Mouse (Mus musculus) midbrain, embryonic 10.5 days (tissue): Measurements from ENCODE around the gene Rnf111. TPM values are rescaled to one million over a fixed set of nuclear protein-coding genes. Genes with fewer than 3 reads are reported as not detected.
A peak's percentile ranks its signal among the peaks of the same experiment; 100 is the strongest.

ENCODE experiments used
- DNase-seq: peaks from one replicate; pipeline ENCODE4 v3.0.0-alpha.2; 2017; ENCODE audit warnings: low spot score
- H3K27ac ChIP-seq: fragments of 300-500 bp; sonication (generic); replicated peaks from 2 replicates; pipeline ENCODE4 v1.5.1; 2016; ENCODE audit warnings: mild to moderate bottlenecking
- H3K27me3 ChIP-seq: fragments of 300-500 bp; sonication (generic); 2 replicates; pipeline ENCODE4 v1.6.1; 2016; ENCODE audit warnings: low read depth, mild to moderate bottlenecking; ENCODE audit not compliant: poor library complexity, severe bottlenecking
- H3K36me3 ChIP-seq: fragments of 300-500 bp; sonication (generic); 2 replicates; pipeline ENCODE4 v1.6.1; 2016; ENCODE audit warnings: mild to moderate bottlenecking, moderate library complexity
- H3K4me1 ChIP-seq: fragments of 300-500 bp; sonication (generic); 2 replicates; pipeline ENCODE4 v1.6.1; 2016
- H3K4me3 ChIP-seq: fragments of 300-500 bp; sonication (generic); 2 replicates; pipeline ENCODE4 v1.5.1; 2016; ENCODE audit warnings: mild to moderate bottlenecking, moderate library complexity
- H3K9me3 ChIP-seq: fragments of 300-500 bp; sonication (generic); replicated peaks from 2 replicates; pipeline ENCODE4 v1.6.1; 2016; ENCODE audit warnings: mild to moderate bottlenecking
- WGBS: fragments of 180-500 bp; shearing (Covaris S2); methylation state at CpG from one replicate; pipeline ENCODE4 v1.1.7; 2016; 5-methylcytosine and 5-hydroxymethylcytosine counted together
- polyA plus RNA-seq: library from polyadenylated mRNA; unstranded; fragments of >200 nt; fragmentation: Nextera tagmentation; extraction: Ambion mirVana; gene quantifications from 2 replicates; pipeline ENCODE4 v1.2.1, GENCODE M21; 2016

Gene Rnf111
- polyA plus RNA-seq, 1 experiment from 2014 or later, result 33.2 TPM

DNA sequence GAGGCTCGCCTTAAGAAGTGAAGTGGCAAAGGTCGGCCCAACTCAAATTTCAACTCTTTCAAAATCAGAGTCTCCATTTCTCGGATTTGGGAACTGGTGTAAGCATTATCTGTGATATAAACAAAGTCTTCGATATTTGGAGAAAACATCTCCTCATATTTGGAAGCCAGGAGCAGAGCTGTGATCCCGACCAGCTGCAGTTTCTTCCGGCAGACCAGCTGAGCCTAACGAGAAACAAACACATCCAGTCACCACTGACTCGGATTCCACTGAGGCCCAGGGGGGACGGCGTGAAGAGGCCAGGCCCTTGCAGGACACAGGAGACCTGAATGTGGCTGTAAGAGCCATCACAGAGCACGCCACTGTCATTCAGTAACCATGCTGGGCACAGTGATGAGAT lies 92.9 kb downstream of the Rnf111 start:
- H3K36me3 ChIP-seq, result peaks cover 92% of the 10 kb centered on the region
- 83% methylated on average over 11 of the region's 11 CpGs for WGBS

DNA sequence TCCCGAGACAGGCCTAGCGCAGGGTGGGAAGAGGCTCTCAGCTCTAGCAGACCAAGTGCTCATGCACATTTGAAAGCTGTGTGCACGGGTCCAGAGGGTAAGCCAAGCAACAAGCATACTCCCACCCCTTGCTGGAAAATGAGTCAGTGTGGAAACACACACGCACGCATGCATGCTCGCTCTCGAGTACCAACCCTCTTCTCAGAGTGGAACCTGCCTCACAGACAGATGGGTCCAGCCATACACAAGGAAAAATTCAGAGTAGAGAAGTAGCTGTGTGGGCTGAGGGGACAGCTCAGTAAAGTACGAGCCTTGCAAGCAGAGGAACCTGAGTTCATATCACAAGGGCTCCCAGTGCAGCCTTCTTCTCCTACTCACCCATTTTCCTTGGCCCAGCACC lies 93.8 kb downstream of the Rnf111 start:
- no peak for DNase-seq
- 97% methylated on average over 8 of the region's 8 CpGs for WGBS
- H3K36me3 ChIP-seq, result peaks cover 85% of the 10 kb centered on the region

More for the DNA sequence above, 92.9 kb downstream of the Rnf111 start:
- no peaks in the 10 kb centered on the region for H3K27me3 ChIP-seq
- H3K4me3 ChIP-seq, result no peak overlapping the region
- no peaks in the 10 kb centered on the region for H3K4me1 ChIP-seq
- no peaks in the 10 kb centered on the region for H3K9me3 ChIP-seq
- DNase-seq, result no peak
- H3K27ac ChIP-seq, result no peak overlapping the region

DNA sequence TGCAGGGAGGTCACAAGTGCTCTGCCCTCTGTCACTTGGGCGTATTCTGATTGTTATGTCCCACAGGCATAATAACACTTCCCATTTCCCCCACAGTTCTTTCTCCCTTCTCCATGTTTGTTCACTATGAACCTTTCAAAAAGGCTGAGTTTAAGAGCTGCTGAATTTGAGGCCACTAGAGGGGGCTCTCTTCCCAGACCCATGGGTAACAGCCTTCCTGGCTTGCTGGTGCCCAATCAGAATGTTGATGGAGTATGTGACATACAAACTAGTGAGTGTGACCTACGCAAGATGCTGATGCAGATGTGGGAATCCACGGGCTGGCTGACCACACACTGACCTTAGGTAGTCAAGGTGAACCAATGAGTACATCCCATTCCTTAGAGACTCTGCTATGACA lies 94.7 kb downstream of the Rnf111 start:
- H3K36me3 ChIP-seq, result peaks cover 77% of the 10 kb centered on the region
- no peaks in the 10 kb centered on the region for H3K4me1 ChIP-seq
- 92% methylated on average over 3 of the region's 3 CpGs for WGBS
- H3K27me3 ChIP-seq, result no peaks in the 10 kb centered on the region
- no peak overlapping the region for H3K27ac ChIP-seq
- H3K9me3 ChIP-seq, result no peaks in the 10 kb centered on the region
- H3K4me3 ChIP-seq, result no peak overlapping the region
- no peak for DNase-seq

More for the DNA sequence above, 93.8 kb downstream of the Rnf111 start:
- no peaks in the 10 kb centered on the region for H3K9me3 ChIP-seq
- H3K27me3 ChIP-seq, result no peaks in the 10 kb centered on the region
- no peaks in the 10 kb centered on the region for H3K4me1 ChIP-seq
- H3K4me3 ChIP-seq, result no peak overlapping the region
- H3K27ac ChIP-seq, result no peak overlapping the region

DNA sequence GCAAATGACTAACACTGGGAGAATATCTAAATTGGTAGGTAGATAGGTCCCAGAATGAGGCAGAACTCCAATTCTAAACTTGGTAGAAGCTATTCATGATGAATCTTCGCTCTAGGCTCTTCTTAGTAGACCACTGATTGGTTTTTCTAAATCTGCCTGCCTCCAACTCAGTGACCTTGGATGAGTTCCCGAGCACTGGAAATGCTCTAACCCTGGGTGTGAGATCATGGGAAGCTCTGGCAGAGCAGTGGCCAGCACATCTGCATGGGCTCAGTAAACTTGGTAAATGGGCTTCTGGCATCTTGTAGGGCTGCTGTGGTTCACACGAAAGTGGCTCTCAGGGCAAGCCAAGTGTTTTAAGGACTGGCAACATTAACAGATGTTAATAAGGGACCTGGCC lies 96.9 kb downstream of the Rnf111 start:
- no peaks in the 10 kb centered on the region for H3K9me3 ChIP-seq
- no peaks in the 10 kb centered on the region for H3K27me3 ChIP-seq
- no peak overlapping the region for H3K27ac ChIP-seq
- no peak for DNase-seq
- no peak overlapping the region for H3K4me3 ChIP-seq
- WGBS, result 92% methylated on average over 3 of the region's 3 CpGs
- H3K36me3 ChIP-seq, result peaks cover 55% of the 10 kb centered on the region
- no peaks in the 10 kb centered on the region for H3K4me1 ChIP-seq

GRCm38 (mm10) chr9:70401937-70402539 lies 101.5 kb downstream of the Rnf111 start:
- no peak overlapping the region for H3K4me3 ChIP-seq
- H3K27me3 ChIP-seq, result no peaks in the 10 kb centered on the region
- H3K27ac ChIP-seq, result no peak overlapping the region
- H3K4me1 ChIP-seq, result no peaks in the 10 kb centered on the region
- no peaks in the 10 kb centered on the region for H3K9me3 ChIP-seq
- WGBS, result 94% methylated on average over 8 of the region's 8 CpGs
- DNase-seq, result no peak
- peaks cover 16% of the 10 kb centered on the region for H3K36me3 ChIP-seq

GRCm38 (mm10) chr9:70396083-70396482 lies 107.4 kb downstream of the Rnf111 start:
- no peaks in the 10 kb centered on the region for H3K9me3 ChIP-seq
- DNase-seq, result no peak

DNA sequence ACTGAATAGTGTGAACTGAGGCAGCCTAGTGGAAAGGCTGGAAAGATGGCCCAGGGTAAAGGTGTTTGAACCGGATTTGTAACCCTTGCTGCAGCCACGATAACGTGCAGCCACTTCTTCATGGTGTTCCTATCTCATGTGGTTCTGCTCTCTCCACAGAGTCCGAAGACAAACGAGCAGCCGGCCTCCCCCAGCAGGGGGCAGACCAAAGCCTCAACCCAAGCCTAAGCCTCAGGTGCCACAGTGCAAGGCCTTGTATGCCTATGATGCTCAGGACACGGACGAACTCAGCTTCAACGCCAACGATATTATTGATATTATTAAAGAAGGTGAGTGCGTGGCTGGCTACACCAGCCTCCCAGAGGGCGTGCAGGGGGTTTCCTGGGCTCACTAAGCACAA lies 107.9 kb downstream of the Rnf111 start:
- Histone ChIP-seq H3K4me1 (no peaks in the 10 kb centered on the region), H3K27me3 (no peaks in the 10 kb centered on the region), H3K27ac (no peak overlapping the region), H3K36me3 (peaks cover 19% of the 10 kb centered on the region), H3K4me3 (no peak overlapping the region), H3K9me3 (no peaks in the 10 kb centered on the region)
- no peak for DNase-seq
- 84% methylated on average over 12 of the region's 12 CpGs for WGBS

More at GRCm38 (mm10) chr9:70396083-70396482, 107.4 kb downstream of the Rnf111 start:
- no peaks in the 10 kb centered on the region for H3K27me3 ChIP-seq
- no peak overlapping the region for H3K4me3 ChIP-seq
- peaks cover 19% of the 10 kb centered on the region for H3K36me3 ChIP-seq
- 98% methylated on average over 2 of the region's 2 CpGs for WGBS
- H3K4me1 ChIP-seq, result no peaks in the 10 kb centered on the region
- no peak overlapping the region for H3K27ac ChIP-seq

- no peak overlapping the region for H3K4me3 ChIP-seq
- no peaks in the 10 kb centered on the region for H3K27me3 ChIP-seq
- H3K36me3 ChIP-seq, result peaks cover 12% of the 10 kb centered on the region
- H3K4me1 ChIP-seq, result no peaks in the 10 kb centered on the region
- H3K9me3 ChIP-seq, result no peaks in the 10 kb centered on the region
- 37% methylated on average over 6 of the region's 6 CpGs for WGBS
- peak; percentile 19 for DNase-seq
- no peak overlapping the region for H3K27ac ChIP-seq
These were observed 111.0 kb downstream of the Rnf111 start for GRCm38 (mm10) chr9:70392563-70392907.

- WGBS, result 83% methylated on average over 12 of the region's 12 CpGs
- H3K4me1 ChIP-seq, result no peaks in the 10 kb centered on the region
- no peak for DNase-seq
- H3K9me3 ChIP-seq, result no peaks in the 10 kb centered on the region
- peaks cover 12% of the 10 kb centered on the region for H3K36me3 ChIP-seq
- no peak overlapping the region for H3K27ac ChIP-seq
- no peaks in the 10 kb centered on the region for H3K27me3 ChIP-seq
- no peak overlapping the region for H3K4me3 ChIP-seq
These were observed 111.6 kb downstream of the Rnf111 start for GRCm38 (mm10) chr9:70391660-70392562.

GRCm38 (mm10) chr9:70391042-70391441 lies 112.5 kb downstream of the Rnf111 start:
- peaks cover 5% of the 10 kb centered on the region for H3K36me3 ChIP-seq
- H3K27me3 ChIP-seq, result no peaks in the 10 kb centered on the region
- no peaks in the 10 kb centered on the region for H3K4me1 ChIP-seq
- H3K4me3 ChIP-seq, result no peak overlapping the region
- WGBS, result 86% methylated on average over 5 of the region's 5 CpGs
- H3K27ac ChIP-seq, result no peak overlapping the region
- DNase-seq, result no peak
- H3K9me3 ChIP-seq, result no peaks in the 10 kb centered on the region

DNA sequence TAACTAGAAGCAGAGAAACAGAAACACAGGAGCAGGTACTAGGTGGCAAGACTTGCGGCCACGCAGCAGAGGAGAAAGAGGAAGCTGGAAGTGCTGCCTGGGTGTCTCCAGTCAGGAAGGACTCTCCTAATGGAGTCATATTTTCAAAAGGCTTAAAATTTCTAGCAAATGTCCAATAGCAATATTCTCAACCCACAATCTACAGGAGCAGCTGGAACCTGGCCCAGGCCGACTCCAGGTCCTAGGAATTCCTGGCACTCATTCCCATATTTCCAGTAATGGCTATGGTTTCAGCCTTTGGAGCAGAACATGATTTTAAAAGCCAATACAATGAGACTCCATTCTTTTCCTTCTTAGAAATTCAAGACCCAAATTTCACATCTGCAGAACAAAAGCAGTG lies 114.0 kb downstream of the Rnf111 start:
- no peaks in the 10 kb centered on the region for H3K27me3 ChIP-seq
- WGBS, result 89% methylated on average over 3 of the region's 3 CpGs
- H3K9me3 ChIP-seq, result no peaks in the 10 kb centered on the region
- no peaks in the 10 kb centered on the region for H3K4me1 ChIP-seq
- H3K27ac ChIP-seq, result no peak overlapping the region
- peaks cover 3% of the 10 kb centered on the region for H3K36me3 ChIP-seq
- DNase-seq, result no peak
- H3K4me3 ChIP-seq, result no peak overlapping the region

- H3K4me1 ChIP-seq, result no peaks in the 10 kb centered on the region
- WGBS, result 96% methylated on average over 4 of the region's 4 CpGs
- no peak overlapping the region for H3K27ac ChIP-seq
- no peak overlapping the region for H3K4me3 ChIP-seq
- H3K36me3 ChIP-seq, result peaks cover 13% of the 10 kb centered on the region
- no peaks in the 10 kb centered on the region for H3K9me3 ChIP-seq
- no peaks in the 10 kb centered on the region for H3K27me3 ChIP-seq
- DNase-seq, result no peak
These were observed 116.0 kb downstream of the Rnf111 start for GRCm38 (mm10) chr9:70387410-70388119.
